Mouse (Mus musculus) duodenum, adult 2 months (tissue): ENCODE results near the gene Draxin. TPM values are rescaled to one million over a fixed set of nuclear protein-coding genes. Genes with fewer than 3 reads are reported as not detected.

ENCODE experiments used
- polyA plus RNA-seq: library from polyadenylated mRNA; depleted of rRNA; stranded (reverse); fragments of >200 nt; gene quantifications from 2 replicates; pipeline ENCODE4 v1.2.3, GENCODE M21; 2012; ENCODE audit warnings: low replicate concordance; rRNA removed

The Draxin gene
- 0.08 TPM in 1 of 2 replicates, not detected in the other for polyA plus RNA-seq

DNA sequence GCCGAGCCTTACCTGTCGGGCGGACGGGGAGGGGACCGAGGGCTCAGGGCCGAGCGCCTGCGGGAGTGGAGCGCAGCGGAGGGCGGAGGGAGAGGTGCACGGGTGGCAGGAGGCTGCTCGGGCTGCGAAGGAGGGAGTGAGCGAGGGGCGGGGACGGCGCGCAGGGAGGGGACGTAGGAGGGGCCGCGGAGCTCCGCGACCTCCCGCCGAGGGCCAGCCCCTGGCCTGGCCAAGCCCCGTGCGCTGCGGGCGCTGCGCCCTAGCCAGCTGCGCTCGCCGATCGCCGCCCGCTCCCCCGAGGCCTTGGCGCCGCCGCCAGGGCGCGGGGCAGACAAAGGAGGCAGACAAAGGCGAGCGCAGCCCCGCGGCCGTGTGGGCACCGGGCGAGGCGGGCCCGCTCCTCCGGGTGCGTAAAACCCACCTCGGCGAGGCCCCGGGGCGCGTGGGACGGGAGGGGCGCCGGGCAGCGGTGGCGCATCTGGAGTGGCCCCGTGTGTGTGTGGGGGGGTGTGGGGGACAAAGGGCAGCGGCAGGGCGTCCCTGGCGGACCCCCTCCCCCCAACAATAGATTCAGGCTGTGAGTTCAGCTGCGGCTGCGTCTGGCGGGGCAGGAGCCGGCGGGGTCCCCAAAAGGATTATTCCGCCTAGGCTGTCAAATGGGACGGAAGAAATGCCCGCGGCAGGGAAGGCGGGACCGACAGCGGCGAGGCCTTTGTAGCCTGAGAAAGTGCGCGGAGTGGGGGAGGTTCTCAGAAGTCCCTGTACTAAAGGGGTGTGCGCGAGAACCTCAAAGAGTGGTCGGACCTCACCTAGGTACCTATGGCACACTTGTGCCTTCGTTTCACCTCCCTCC is at the start of gene Draxin:
Gene Draxin (minus strand): TSS at position 138 of the 853 bp plus-strand sequence.

DNA sequence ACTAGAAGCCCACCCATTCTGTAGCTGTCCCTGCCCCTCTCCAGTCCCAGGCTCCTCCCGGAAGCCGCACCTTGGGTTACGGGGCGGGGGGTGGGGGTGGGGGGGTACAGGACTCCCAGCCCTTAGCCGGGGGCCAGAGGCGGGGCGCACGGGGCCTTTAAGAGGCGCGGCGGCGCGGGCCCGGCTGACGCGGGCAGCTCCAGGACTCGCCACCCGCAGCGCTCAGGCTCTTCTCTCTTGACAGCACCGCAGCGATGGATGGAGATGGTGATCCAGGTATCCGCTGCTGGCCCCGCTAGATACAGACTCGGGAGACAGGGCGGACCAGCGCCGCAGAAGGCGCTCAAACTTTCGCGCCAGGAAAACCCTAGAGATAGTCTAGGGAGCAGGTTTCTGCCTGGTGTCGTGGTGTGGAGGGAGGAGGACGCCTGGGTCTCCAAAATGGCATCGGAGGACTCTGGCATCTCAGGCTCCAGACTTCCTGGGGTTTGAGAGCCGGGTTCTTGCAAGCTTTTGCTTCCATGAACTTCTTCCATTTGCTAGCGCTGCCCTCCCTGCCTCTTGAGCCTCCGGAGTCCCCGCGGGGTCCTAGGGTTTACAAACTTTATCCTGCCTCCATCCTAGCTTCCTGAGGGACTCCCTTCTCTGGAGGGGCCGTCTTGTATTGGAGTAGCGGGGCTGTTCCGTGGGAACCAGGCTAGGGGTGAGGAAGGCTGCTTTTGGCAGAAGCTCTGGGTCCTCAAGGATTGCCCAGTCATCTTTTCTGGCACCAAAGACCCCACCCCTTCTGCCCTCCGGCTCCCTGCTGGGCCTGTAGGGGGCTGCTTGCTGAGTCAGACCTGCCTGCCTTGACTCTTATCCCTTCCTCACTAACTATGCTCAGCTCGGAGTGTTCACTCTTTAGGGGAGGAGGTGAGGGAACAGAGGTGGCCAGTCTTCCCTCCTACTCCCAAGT is 30.2 kb upstream of the Draxin start, which contains the start of the genes Fbxo44 and Fbxo2:
Gene Fbxo44 (minus strand): TSS at position 47 of the 955 bp plus-strand sequence.
Gene Fbxo2 (plus strand): TSS at position 186 of the 955 bp plus-strand sequence.

DNA sequence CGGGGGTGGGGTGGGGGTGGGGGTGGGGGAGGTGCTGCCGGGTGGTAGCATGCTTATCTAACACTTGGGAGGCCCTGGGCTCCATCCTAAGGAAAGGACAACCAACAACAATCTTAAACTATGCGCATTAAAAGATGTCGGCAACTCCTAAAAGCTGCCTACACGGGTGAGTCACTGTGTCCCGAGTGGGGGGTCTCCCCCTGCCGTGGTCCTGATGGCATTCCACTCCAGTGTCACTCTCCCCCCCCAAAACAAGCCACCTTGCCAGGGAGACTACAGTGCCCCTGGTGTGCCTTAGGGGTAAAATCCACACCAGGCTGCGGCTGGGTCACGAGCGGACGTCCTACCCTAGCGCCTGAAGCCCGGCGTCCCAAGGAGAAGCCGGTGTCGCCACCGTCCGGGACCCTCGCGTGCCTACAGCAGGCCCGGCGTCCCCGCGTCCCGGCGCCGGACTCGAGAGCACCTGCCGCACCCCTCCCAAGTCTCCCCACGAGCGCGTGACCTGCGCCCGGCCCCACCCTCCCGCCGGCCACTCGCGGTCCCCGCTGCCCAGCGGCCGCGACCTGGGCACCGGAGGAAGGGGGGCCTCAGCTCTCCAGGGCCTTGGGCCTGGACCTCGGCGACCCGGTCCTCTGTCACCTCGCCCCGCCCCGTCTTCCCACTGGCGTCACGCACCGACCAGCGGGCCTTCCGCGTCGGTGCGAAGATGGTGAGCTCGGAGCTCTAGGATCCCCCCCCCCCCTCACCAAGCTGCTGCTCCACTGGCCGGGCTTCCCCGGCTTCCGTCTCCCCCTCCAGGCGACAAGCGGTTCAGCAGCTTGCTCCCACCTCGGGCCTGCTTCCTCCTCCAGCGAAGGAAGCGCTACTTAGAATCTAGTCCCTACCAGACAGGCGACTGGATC is 21.0 kb upstream of the Draxin start, which contains the start of gene Fbxo6:
Gene Fbxo6 (minus strand): TSS at position 874 of the 902 bp plus-strand sequence.

DNA sequence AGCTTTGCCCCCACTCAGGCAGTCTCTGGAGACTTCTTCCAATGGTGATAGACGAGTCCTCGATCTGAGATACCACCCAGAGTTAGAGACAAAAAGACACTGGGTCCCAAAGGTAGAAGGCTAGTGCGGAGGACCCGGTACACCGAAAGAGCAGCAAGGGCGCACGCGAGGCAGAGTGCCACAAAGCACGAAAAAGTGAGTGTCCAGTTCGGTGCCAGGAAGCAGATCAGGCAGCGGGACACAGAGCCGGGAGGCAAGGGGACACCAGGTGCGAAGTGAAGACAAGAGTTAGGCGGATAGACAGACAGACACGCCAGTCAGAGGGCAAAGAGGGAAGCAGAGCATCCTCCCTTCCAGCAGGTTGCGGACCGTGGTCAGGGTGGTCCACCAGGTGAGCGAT is 365 bp downstream of the Draxin start, which contains the start of gene Mad2l2:
Gene Mad2l2 (plus strand): TSS at position 252 of the 400 bp plus-strand sequence.

DNA sequence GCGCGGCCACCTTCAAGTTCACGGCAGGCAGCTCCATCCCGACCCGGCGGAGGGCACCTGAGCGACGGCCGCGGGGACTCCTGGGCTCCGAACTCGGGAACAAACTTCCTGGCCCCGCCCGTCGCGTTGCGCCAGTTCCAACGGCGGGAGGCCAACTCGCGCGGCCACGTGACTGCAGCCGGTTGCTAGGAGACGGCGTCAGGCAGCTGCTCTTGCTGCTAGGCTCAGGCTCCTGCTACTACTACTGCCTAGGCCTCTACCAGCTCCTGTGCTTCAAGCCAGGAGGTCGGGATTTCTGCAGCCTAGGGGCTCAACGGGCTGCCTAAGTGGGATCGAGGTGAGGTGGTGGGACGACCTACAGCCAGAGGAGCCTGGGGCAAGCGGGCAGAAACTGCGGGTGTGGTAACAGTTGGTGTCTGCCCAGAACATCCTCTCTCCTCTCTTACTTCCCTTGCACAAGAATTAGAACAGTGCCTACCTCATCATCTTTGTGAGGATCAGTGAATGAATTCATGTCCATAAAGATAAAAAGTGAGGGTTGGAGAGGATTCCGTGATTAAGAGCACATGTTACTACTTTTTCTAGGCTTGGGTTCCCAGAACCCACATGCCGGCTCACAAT is 42.5 kb downstream of the Draxin start, which contains the start of gene Agtrap:
Gene Agtrap (minus strand): TSS at position 125 of the 621 bp plus-strand sequence.

Other genes starting within 250 kb of the Draxin start
- 47.4 and 55.3 TPM in 2 replicates for gene Mfn2, start 226.0 kb downstream of the Draxin start, polyA plus RNA-seq
- gene Plod1, start 193.9 kb downstream of the Draxin start, polyA plus RNA-seq, result 12.4 and 13.9 TPM in 2 replicates
- gene 2510039O18Rik, start 189.8 kb downstream of the Draxin start, polyA plus RNA-seq, result 118 and 193 TPM in 2 replicates
- gene Nppb, start 144.9 kb downstream of the Draxin start, polyA plus RNA-seq, result not detected in 2 replicates
- gene Nppa, start 130.0 kb downstream of the Draxin start, polyA plus RNA-seq, result not detected in 2 replicates
- 2.5 TPM in 2 replicates for gene Clcn6, start 91.9 kb downstream of the Draxin start, polyA plus RNA-seq
- gene Mthfr, start 91.6 kb downstream of the Draxin start, polyA plus RNA-seq, result 4.0 and 7.1 TPM in 2 replicates
- gene Agtrap, start 42.7 kb downstream of the Draxin start, polyA plus RNA-seq, result 17.5 and 26.5 TPM in 2 replicates
- 12.9 and 14.4 TPM in 2 replicates for gene Mad2l2, start 314 bp downstream of the Draxin start, polyA plus RNA-seq
- gene Fbxo6, start 21.4 kb upstream of the Draxin start, polyA plus RNA-seq, result 32.2 and 64.6 TPM in 2 replicates
- 10.8 and 13.5 TPM in 2 replicates for gene Fbxo44, start 29.8 kb upstream of the Draxin start, polyA plus RNA-seq
- 0.19 and 0.60 TPM in 2 replicates for gene Fbxo2, start 29.9 kb upstream of the Draxin start, polyA plus RNA-seq
- gene Disp3, start 157.3 kb upstream of the Draxin start, polyA plus RNA-seq, result 0.13 and 0.92 TPM in 2 replicates